Mouse (Mus musculus) urinary bladder, postnatal 36 days (tissue): ENCODE measurements at regions not wholly inside any gene's neighbourhood (a gene's known extent, or its start where the extent isn't known, plus 50 kb on each side); places are given as distances from the start of the nearest gene placed in this dataset.
A peak's percentile ranks its signal among the peaks of the same experiment; 100 is the strongest.

Source experiments
- DNase-seq, 2 experiments: peaks; one replicate each; pipeline ENCODE4 v3.0.0; 2022; ENCODE audit warnings: low spot score in 2 of 2, mixed read lengths in 1 of 2

- DNase-seq: no peak
Observed at GRCm38 (mm10) chr6:50968546-50968945, 314.3 kb upstream of the Npvf start.

- no peak for DNase-seq
Observed at GRCm38 (mm10) chr6:50969341-50969740, 315.1 kb upstream of the Npvf start.

- no peak for DNase-seq
Observed at GRCm38 (mm10) chr6:50969997-50970396, 315.8 kb upstream of the Npvf start.

GRCm38 (mm10) chr6:50970770-50971169 is 316.5 kb upstream of the Npvf start:
- DNase-seq: no peak

- no peak for DNase-seq
Observed at GRCm38 (mm10) chr6:50972268-50972667, 318.0 kb upstream of the Npvf start.

- peak in 1 of 2 experiments; percentile 27 for DNase-seq
Observed at GRCm38 (mm10) chr6:50973231-50973654, 319.0 kb upstream of the Npvf start.

GRCm38 (mm10) chr6:50973815-50974214 is 319.6 kb upstream of the Npvf start:
- no peak for DNase-seq

- no peak for DNase-seq
Observed at GRCm38 (mm10) chr6:50974961-50975360, 320.7 kb upstream of the Npvf start.

GRCm38 (mm10) chr6:50976973-50977372 is 322.7 kb upstream of the Npvf start:
- no peak for DNase-seq

GRCm38 (mm10) chr6:50977381-50977780 is 323.1 kb upstream of the Npvf start:
- DNase-seq: no peak

GRCm38 (mm10) chr6:50978016-50978415 is 323.8 kb upstream of the Npvf start:
- DNase-seq: no peak

- DNase-seq: peak in 1 of 2 experiments; percentile 39
Observed at GRCm38 (mm10) chr6:50978571-50978970, 324.3 kb upstream of the Npvf start.

- no peak for DNase-seq
Observed at GRCm38 (mm10) chr6:50979764-50980163, 325.5 kb upstream of the Npvf start.

GRCm38 (mm10) chr6:50980311-50980710 is 326.1 kb upstream of the Npvf start:
- no peak for DNase-seq

GRCm38 (mm10) chr6:50981702-50982309 is 327.6 kb upstream of the Npvf start:
- no peak for DNase-seq

- DNase-seq: no peak
Observed at GRCm38 (mm10) chr6:50982856-50983255, 328.6 kb upstream of the Npvf start.

- no peak for DNase-seq
Observed at GRCm38 (mm10) chr6:50983511-50984099, 329.4 kb upstream of the Npvf start.

- no peak for DNase-seq
Observed at GRCm38 (mm10) chr6:50984157-50984905, 330.1 kb upstream of the Npvf start.

GRCm38 (mm10) chr6:50986270-50986924 is 332.2 kb upstream of the Npvf start:
- DNase-seq: no peak

GRCm38 (mm10) chr6:50988561-50988960 is 334.3 kb upstream of the Npvf start:
- DNase-seq: no peak

GRCm38 (mm10) chr6:50991528-50992125 is 337.4 kb upstream of the Npvf start:
- no peak for DNase-seq

GRCm38 (mm10) chr6:50993952-50994351 is 339.7 kb upstream of the Npvf start:
- DNase-seq: no peak
